Mouse (Mus musculus): ENCODE data around the gene Gdf1. TPM values are rescaled to one million over a fixed set of nuclear protein-coding genes. Genes with fewer than 3 reads are reported as not detected.
A peak's percentile ranks its signal among the peaks of the same experiment; 100 is the strongest.

Gene Gdf1
- polyA plus RNA-seq, 1 experiment from 2014 or later = 0.29 TPM

DNA sequence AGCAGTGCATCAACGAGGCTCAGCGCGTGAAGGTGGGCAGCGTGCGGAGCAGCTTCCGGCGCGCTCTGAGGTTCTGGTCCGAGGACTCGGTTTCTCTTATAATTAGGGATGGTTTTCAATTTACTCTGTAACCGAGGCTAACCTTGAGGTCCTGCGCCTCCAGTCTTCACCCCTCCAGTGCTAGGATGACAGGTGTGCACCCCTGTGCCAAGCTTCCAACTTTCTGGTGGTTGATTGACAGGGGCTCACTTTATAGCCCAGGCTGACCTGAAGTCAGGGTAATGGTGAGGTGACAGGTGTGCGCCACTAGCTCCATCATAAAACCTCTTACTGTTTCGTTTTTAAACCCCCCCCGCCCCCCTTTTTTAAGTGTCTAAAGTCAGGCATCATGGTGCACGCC is 26.7 kb upstream of the Gdf1 start:
- ATAC-seq (ENCODE audit: low read depth) (peak; percentile 13; the same call in 1 of the 2 replicates), DNase-seq (no peak)
- Histone ChIP-seq H3K27me3 (no peaks in the 10 kb centered on the region), H3K9ac (peak overlapping the region; percentile 90), H3K27ac (peak overlapping the region; percentile 74), H3K36me3 (peaks cover 59% of the 10 kb centered on the region), H3K4me2 (peak overlapping the region; percentile 91), H3K4me1 (replicated peaks) (peaks cover 34% of the 10 kb centered on the region), H3K4me3 (replicated peaks) (peak overlapping the region; percentile 90), H3K9me3 (replicated peaks) (no peaks in the 10 kb centered on the region)
- 2% methylated on average over 16 of the region's 16 CpGs for whole genome bisulfite sequencing (ENCODE audit: insufficient replicate concordance)

DNA sequence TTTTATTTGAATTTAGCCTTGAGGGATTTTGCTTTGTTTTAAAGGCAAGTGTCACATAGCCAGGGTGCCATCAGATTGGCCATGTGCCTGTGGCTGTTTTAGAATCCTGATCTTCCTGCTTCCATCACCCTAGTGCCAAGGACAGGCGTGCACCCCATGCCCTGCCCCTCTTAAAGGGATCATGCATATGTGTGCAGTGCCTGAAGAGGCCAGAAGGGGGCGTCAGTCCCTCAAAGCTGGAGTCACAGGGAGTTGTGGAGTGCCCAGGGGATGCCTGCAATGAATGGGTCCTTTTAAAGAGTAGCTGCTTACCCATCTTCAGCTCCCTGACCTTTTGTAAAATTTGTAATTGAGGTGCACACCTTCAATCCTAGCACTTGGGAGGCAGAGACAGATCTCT is 20.3 kb upstream of the Gdf1 start:
- peaks cover 2% of the 10 kb centered on the region for H3K4me1 ChIP-seq (replicated peaks)
- DNase-seq (no peak), ATAC-seq (ENCODE audit: low read depth) (no peak)
- no peak overlapping the region for H3K4me3 ChIP-seq (replicated peaks)
- 39% methylated on average over 2 of the region's 2 CpGs for WGBS (ENCODE audit: insufficient replicate concordance)
- no peak overlapping the region for H3K4me2 ChIP-seq
- H3K27ac ChIP-seq = no peak overlapping the region
- no peaks in the 10 kb centered on the region for H3K9me3 ChIP-seq (replicated peaks)
- H3K27me3 ChIP-seq = no peaks in the 10 kb centered on the region
- peaks cover 91% of the 10 kb centered on the region for H3K36me3 ChIP-seq
- no peak overlapping the region for H3K9ac ChIP-seq

GRCm38 (mm10) chr8:70313399-70313798 is 16.2 kb upstream of the Gdf1 start:
- Histone ChIP-seq H3K9me3 (replicated peaks) (no peaks in the 10 kb centered on the region), H3K4me2 (no peak overlapping the region), H3K4me3 (replicated peaks) (no peak overlapping the region), H3K27me3 (peaks cover 37% of the 10 kb centered on the region), H3K9ac (no peak overlapping the region), H3K4me1 (replicated peaks) (peaks cover 22% of the 10 kb centered on the region), H3K27ac (no peak overlapping the region), H3K36me3 (peaks cover 51% of the 10 kb centered on the region)
- ATAC-seq (ENCODE audit: low read depth) (no peak), DNase-seq (no peak)
- 73% methylated on average over 2 of the region's 2 CpGs for WGBS (ENCODE audit: insufficient replicate concordance)

- WGBS (ENCODE audit: insufficient replicate concordance) = 3% methylated on average over 66 of the region's 66 CpGs
- Histone ChIP-seq H3K4me1 (replicated peaks) (peaks cover 22% of the 10 kb centered on the region), H3K27me3 (peaks cover 44% of the 10 kb centered on the region), H3K27ac (no peak within 1 kb of the TSS), H3K9ac (peak within 1 kb of the TSS; percentile 33), H3K9me3 (replicated peaks) (no peaks in the 10 kb centered on the region), H3K4me2 (peak within 1 kb of the TSS; percentile 75), H3K36me3 (peaks cover 29% of the 10 kb centered on the region), H3K4me3 (replicated peaks) (peak within 1 kb of the TSS; percentile 56)
- DNase-seq = peak; percentile 33
- peak; percentile 55 for ATAC-seq (ENCODE audit: low read depth)
Observed at GRCm38 (mm10) chr8:70315624-70316510, 13.8 kb upstream of the Gdf1 start, which contains the start of gene Cers1. TSS of gene Cers1 (plus strand) at chr8:70315775.

DNA sequence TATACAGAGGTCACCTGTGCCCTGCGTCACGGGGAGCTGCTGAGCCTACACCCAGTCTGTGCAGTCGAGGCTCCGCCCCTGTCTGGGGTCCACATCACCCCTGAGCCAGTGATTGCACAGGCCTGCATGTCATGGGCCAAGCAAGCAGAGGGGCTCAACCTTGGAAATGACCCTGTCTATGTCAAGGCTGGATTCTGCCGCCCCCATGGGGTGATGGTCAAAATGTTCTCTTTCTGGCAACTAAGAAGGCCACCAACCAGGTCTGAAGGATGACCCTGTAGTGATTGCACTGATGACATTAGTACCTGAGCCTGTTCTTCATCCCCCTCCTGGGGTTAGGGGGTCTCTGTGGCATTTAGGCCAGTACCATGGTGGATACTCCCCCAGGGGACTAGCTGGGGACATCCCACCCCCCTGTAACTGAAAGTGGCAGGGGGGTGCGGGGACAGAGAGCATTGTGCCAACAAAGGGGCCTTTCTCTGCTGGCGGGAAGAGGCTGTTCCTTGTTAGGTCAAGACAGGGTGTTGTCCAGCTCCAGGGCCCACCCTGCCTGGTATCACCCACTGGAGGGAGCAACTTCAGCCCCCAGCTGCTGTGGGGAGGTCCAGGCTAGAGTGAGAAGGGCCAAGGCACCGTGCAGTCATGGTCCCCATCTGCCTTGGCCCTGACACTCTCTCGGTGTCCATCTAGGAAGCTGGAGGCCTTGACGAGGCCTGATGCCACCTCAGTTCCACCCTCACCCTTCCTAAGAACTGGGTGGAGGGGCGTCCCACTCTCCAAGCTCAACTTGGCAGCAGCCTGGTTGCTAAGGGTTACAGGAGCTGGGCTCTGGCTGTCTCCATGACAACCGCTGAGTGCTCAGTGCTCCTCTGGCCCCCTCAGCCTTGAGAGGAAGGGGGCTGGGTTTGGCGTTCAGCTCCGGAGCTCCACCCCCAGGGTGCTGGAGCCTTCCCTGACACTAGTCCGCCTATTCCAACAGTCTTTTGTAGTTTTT is 12.8 kb upstream of the Gdf1 start:
- H3K27me3 ChIP-seq = peaks cover 44% of the 10 kb centered on the region
- H3K9me3 ChIP-seq (replicated peaks) = no peaks in the 10 kb centered on the region
- peak; percentile 22; the same call in 1 of the 2 replicates for ATAC-seq (ENCODE audit: low read depth)
- H3K4me2 ChIP-seq = peak overlapping the region; percentile 75
- 22% methylated on average over 15 of the region's 15 CpGs for WGBS (ENCODE audit: insufficient replicate concordance)
- H3K36me3 ChIP-seq = peaks cover 20% of the 10 kb centered on the region
- H3K4me3 ChIP-seq (replicated peaks) = peak overlapping the region; percentile 56
- DNase-seq = no peak
- H3K4me1 ChIP-seq (replicated peaks) = peaks cover 22% of the 10 kb centered on the region
- no peak overlapping the region for H3K27ac ChIP-seq
- H3K9ac ChIP-seq = no peak overlapping the region

DNA sequence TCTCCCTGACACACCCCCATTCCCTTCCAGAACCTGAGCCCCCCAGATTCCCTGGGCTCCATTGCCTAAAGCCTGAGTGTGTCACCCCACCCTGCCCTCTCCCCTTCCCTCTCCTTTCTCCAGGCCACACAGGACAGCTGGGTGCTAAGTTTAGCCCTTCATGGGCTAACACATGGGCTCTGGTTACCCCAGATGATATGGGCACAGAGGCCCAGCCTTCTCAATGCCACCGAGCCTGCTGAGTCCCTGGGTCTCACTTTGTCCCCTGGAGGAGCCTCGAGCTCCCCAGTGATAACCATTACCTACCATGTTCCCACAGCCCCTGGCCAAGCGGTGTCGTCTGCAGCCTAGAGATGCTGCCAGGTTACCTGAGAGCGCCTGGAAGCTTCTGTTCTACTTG is 11.7 kb upstream of the Gdf1 start:
- Histone ChIP-seq H3K4me3 (replicated peaks) (no peak overlapping the region), H3K27ac (no peak overlapping the region)
- ATAC-seq (ENCODE audit: low read depth) = no peak

GRCm38 (mm10) chr8:70323716-70324115 is 5.9 kb upstream of the Gdf1 start:
- no peak for DNase-seq
- H3K9ac ChIP-seq = no peak overlapping the region
- no peaks in the 10 kb centered on the region; the same call in 1 of the 2 replicates for H3K36me3 ChIP-seq
- H3K4me3 ChIP-seq (replicated peaks) = no peak overlapping the region
- 0 out of 2 replicates have a peak, but pooled peaks cover 3% of the 10 kb centered on the region for H3K9me3 ChIP-seq (replicated peaks)
- ATAC-seq (ENCODE audit: low read depth) = no peak
- no peak overlapping the region; the same call in 1 of the 2 replicates for H3K27ac ChIP-seq
- WGBS (ENCODE audit: insufficient replicate concordance) = 75% methylated on average over 3 of the region's 3 CpGs
- peaks cover 19% of the 10 kb centered on the region for H3K4me1 ChIP-seq (replicated peaks)
- H3K27me3 ChIP-seq = peaks cover 5% of the 10 kb centered on the region
- H3K4me2 ChIP-seq = no peak overlapping the region

More for the DNA sequence above, 11.7 kb upstream of the Gdf1 start:
- no peak overlapping the region for H3K9ac ChIP-seq
- H3K27me3 ChIP-seq = peaks cover 44% of the 10 kb centered on the region
- peaks cover 22% of the 10 kb centered on the region for H3K4me1 ChIP-seq (replicated peaks)
- no peak for DNase-seq
- no peak overlapping the region for H3K4me2 ChIP-seq
- WGBS (ENCODE audit: insufficient replicate concordance) = 63% methylated on average over 5 of the region's 5 CpGs
- peaks cover 9% of the 10 kb centered on the region for H3K36me3 ChIP-seq
- no peaks in the 10 kb centered on the region for H3K9me3 ChIP-seq (replicated peaks)

GRCm38 (mm10) chr8:70327512-70327911 is 2.1 kb upstream of the Gdf1 start:
- Histone ChIP-seq H3K9ac (peak overlapping the region; percentile 41; the same call in 1 of the 2 replicates), H3K36me3 (peaks cover 20% of the 10 kb centered on the region), H3K4me1 (replicated peaks) (peaks cover 55% of the 10 kb centered on the region), H3K27ac (peak overlapping the region; percentile 93), H3K4me3 (replicated peaks) (no peak overlapping the region), H3K27me3 (no peaks in the 10 kb centered on the region; the same call in 1 of the 2 replicates), H3K9me3 (replicated peaks) (0 out of 2 replicates have a peak, but pooled peaks cover 3% of the 10 kb centered on the region), H3K4me2 (peak overlapping the region; percentile 33)
- DNase-seq = peak; percentile 64
- WGBS (ENCODE audit: insufficient replicate concordance) = 60% methylated on average over 6 of the region's 6 CpGs
- ATAC-seq (ENCODE audit: low read depth) = peak; percentile 75

- Histone ChIP-seq H3K9me3 (replicated peaks) (0 out of 2 replicates have a peak, but pooled peaks cover 3% of the 10 kb centered on the region), H3K36me3 (peaks cover 46% of the 10 kb centered on the region), H3K9ac (no peak overlapping the region; the same call in 1 of the 2 replicates), H3K27me3 (no peaks in the 10 kb centered on the region; the same call in 1 of the 2 replicates), H3K4me2 (peak overlapping the region; percentile 26), H3K4me3 (replicated peaks) (no peak overlapping the region), H3K4me1 (replicated peaks) (peaks cover 55% of the 10 kb centered on the region), H3K27ac (no peak overlapping the region)
- ATAC-seq (ENCODE audit: low read depth) (peak; percentile 6; the same call in 1 of the 2 replicates), DNase-seq (no peak)
- WGBS (ENCODE audit: insufficient replicate concordance) = 20% methylated on average over 45 of the region's 45 CpGs
Observed at GRCm38 (mm10) chr8:70329835-70330740, 471 bp downstream of the Gdf1 start.

GRCm38 (mm10) chr8:70330741-70331364 is 1.2 kb downstream of the Gdf1 start:
- H3K9ac ChIP-seq = no peak overlapping the region; the same call in 1 of the 2 replicates
- H3K4me2 ChIP-seq = peak overlapping the region; percentile 26
- no peak overlapping the region for H3K4me3 ChIP-seq (replicated peaks)
- H3K36me3 ChIP-seq = peaks cover 54% of the 10 kb centered on the region
- no peak overlapping the region for H3K27ac ChIP-seq
- ATAC-seq (ENCODE audit: low read depth) = peak; percentile 52
- H3K9me3 ChIP-seq (replicated peaks) = 0 out of 2 replicates have a peak, but pooled peaks cover 3% of the 10 kb centered on the region
- H3K27me3 ChIP-seq = no peaks in the 10 kb centered on the region; the same call in 1 of the 2 replicates
- peaks cover 55% of the 10 kb centered on the region for H3K4me1 ChIP-seq (replicated peaks)
- DNase-seq = peak; percentile 55
- WGBS (ENCODE audit: insufficient replicate concordance) = 55% methylated on average over 53 of the region's 53 CpGs

All from liver, embryonic 13.5 days (tissue).